Mouse (Mus musculus) megakaryocyte, embryonic 14.5 days (primary cell): Measurements from ENCODE around the gene Pfkl.

Experiments
- FLI1 ChIP-seq: IDR thresholded peaks from 2 replicates; pipeline ENCODE4 v1.6.1; 2012; ENCODE audit warnings: low read length, inconsistent platforms, mixed read lengths
- GATA1 ChIP-seq: IDR thresholded peaks from 3 replicates; pipeline ENCODE4 v1.6.1; 2012; ENCODE audit warnings: mixed read lengths, low read length, inconsistent platforms, borderline replicate concordance

DNA sequence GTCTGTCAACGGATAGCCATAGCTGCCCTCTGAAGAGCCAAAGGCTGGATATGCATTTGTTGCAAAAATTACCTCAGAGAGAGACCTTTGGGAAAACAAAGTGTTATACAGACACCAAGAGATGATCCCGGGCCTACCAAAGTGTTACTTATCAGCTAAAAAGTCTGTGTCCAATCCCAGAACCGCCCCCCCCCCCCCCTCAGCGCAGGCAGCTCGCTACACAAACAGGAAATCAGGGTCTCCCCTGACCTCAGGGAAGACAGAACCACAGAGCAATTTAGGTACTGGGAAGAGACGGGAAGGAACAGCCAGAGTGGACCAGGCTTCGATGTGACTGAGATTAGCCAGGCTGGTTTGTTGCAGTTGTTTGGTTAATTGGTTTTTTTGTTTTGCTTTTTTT lies 2.7 kb downstream of the Pfkl start:
- no peak for TF ChIP-seq GATA1
- TF ChIP-seq FLI1, result no peak
